Mouse (Mus musculus) layer of hippocampus, postnatal 14 days (tissue): ENCODE measurements around the gene Sycp2. TPM values are rescaled to one million over a fixed set of nuclear protein-coding genes. Genes with fewer than 3 reads are reported as not detected.
"Not testable (repeated sequence)": the region's sequence is repeated elsewhere in the genome, so short reads cannot be mapped to it uniquely, and the experiment has no call there.

ENCODE experiments used
- DNase-seq, 2 experiments: peaks; one replicate each; pipeline ENCODE4 v3.0.0; 2021 to 2022; ENCODE audit warnings: low spot score in 2 of 2, mixed read lengths in 1 of 2
- total RNA-seq, 2 experiments: library from RNA; stranded (reverse); gene quantifications; 2 replicates each; pipeline ENCODE4 v1.2.3; 2021

Sycp2 gene
- total RNA-seq, 2 experiments from 2014 or later, result 0.53 to 1.2 TPM

DNA sequence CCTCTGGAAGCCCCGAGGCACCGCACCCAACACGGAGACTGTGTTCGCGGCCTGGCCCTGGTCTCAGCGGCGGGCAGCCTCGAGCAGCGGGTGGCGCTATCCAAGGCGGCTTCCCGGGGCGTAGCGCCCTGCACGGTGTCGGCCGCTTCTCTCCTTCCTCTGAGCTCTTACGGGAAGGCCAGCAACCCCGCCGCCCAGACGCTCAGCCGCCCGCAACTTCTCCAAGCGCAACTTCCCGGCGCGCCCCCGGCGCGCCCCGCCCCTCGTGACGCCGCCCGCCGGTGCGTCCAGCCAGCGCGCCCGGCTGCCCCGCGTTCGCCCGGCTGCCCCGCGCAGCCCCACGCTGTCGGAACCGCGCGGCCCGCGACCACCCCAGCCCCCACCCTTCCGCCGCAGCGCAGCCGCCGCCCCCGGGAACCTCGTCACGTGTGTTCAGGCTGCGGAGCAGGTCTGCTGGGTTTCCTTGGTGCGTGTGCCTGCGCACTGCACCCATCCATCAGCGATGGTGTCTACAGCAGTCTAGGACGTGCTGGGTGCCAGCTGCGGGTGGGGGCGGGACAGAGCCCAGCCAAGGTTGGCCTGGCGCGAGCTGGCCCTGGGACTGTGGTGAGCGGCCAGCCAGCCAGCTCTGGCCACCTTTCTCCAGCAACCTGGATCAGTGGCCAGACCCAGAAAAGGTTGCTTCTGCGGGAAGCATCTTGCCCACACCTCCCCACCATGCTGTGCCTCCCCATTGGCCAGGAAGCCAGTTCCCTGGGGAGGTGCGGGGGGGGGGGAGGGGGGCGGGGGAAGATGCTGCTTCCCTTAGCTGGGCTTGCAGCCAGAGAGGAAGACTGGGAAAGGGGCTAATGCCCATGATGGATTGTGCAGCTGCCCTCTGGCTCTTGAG, 7.0 kb upstream of the Sycp2 start, which contains the start of the genes Ppp1r3d and Fam217b:
Ppp1r3d (minus strand) TSS at position 212 of the 889 bp plus-strand sequence.
Fam217b (plus strand) TSS at position 264 of the 889 bp plus-strand sequence.
- peak; percentile 54 to 73 for DNase-seq

DNA sequence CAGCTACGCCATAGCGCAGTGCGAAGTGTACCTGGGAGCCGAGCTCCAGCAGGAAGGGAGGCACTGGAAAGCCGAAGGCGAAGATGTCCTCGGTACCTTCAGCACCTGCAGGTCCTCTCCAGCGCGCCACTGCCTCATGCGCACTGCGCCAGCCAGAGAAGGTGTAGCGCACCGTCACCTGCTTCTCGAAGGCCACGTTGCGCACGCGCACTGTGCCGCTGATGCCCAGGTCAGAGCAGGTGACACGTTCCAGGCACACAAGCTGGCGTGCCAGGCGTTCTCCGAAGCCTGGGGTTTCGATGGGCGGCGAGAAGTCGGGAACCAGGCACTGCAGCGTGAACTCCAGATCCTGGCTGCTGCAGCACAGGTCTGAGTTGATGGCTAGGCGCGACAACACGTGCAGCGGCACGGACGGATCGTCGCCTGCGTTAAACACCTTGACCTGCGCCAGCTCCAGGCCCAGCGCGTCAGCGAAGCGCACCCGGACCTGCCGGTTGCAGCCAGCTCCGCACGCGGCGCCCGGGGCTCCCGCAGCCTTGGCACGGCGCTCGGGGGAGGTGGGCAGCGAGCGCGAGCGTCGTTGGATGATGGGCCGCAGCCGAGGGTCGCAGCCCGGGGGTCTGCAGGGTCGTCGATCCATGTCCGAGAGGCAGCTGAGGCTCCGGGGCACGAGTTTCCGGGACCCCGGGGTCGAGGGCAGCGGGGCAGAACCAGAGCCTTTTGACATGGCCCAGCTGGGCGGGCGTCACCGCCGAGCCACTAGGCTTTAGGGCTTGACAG, 6.2 kb upstream of the Sycp2 start:
- no peak for DNase-seq

DNA sequence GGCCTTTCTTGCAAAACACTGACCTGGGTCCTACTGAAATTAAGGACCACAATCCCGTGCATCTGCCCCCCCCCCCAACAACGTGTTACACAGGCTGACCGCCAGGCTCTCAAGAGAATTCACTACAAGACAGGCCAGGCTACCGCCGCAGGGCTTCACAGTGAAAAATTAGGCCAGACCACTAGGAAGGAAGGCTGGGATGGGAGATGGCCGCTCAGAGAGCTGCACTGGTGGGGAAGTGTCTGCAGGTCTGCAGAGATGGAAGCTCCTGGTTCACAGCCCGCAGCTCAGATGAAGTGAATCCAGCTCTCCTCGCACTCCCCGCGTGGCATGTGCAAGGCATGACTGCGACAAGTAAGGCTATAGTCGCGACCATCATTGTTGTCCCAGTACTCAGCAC, 5.6 kb upstream of the Sycp2 start:
- no peak for DNase-seq

DNA sequence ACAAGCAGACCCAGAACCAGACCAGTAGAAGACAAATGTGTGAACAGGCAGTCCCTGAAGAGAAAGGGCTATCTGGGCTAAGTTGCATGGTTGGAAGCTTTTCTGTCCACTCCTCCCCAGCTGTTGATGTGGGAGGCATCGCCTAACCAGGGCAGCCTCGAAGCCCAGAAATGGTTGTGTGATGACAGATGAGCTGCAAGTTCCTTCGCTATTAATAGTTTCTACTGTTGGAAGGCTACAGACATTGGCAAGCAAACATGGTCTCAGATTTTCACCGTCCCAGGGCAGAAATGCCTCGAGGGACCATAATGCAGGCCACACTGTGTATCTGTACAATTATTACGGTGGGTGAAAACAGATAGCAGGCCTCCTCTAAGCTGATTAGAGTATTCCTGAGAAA, 5.1 kb upstream of the Sycp2 start:
- no peak for DNase-seq

DNA sequence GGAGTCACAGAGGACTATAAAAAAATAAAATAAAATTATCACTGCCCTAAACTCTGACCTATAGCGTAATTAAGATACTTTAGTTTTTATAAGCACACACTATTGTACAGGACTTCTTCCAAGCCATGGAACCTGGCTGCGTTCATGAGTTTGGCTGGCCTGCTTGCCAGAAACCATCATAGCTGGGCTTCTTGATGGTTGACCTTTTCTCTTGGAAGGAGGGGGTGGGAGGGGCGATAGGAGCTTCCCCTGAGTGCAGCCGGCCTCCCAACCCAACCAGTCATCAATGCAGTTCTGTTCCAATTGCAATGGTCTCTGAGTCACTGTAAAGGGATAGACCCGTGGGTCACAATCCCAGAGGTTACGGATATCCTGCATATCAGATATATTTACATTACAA, 2.8 kb upstream of the Sycp2 start:
- DNase-seq, result no peak

DNA sequence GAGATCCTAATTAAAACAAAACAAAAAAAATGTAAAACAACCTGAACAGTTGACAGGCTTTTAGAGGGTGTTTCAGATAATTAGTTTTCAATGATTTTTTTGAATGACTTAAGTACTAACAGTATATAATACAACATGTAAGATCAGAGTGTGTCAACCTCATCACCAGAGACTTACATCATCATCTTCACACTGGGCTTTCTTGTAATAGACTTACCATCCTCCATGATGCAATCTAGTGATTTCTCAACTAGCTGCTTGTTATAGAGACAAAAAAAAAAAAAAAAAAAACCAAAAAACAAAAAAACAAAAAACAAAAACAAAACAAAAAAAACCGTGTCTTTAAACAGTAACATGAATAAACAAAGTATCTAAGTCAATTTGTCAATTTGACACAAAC, 1.5 kb upstream of the Sycp2 start:
- DNase-seq, result no peak

DNA sequence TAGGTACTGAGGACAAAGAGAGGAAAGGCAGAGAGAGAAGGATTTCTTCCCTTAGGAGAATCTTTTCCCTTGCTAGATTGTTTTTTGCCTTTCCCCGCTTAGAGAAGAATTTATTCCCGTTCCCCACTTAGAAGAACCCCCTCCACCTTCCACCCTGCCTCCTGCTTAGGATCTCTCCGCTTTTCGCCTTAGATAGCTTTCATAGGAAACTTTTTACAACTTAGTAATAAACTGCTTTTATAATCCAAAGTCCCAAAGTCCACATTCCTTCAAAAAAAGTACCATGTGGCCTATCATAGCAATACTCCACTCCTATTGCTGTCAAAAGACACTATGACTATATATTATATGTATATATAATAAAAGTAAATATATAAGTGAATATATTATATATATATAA, 64.9 kb downstream of the Sycp2 start:
- DNase-seq, result no peak

DNA sequence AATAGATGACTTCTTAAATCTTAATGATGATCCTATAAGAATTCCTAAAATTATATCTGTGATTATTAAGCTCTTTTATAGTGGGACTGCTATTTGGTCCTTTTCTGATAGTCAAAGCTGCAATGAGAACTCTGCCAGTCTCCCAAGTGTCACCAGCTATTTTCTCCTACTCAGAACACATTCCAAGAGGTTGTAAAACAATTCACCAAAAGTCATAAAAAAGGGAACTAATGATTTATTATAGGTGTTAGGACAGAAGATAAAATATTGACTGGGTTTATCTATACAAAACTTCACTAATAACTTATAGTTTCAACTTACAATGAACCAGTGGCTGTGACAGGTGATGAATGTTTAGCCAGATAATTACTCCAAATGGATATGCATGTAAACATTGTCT, 65.4 kb downstream of the Sycp2 start:
- not testable (repeated sequence) for DNase-seq

DNA sequence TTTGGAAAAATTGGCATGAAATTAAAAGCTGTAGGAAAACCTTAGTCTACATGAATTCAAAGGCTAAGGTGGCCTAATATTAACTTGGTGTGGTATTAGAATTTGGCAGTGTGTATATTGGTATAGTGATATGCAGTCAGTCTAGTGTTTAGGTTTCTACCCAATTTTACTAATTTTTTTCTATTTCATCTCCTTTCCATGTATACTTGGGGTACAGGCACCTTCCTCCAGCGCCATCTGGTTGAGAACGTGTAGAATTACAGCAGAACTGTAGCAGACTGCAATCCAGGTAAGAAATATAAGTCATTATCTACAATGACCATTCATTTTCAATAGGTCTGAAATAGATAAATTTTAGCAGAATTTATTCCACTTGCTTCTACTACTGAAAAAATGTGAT, 68.4 kb downstream of the Sycp2 start:
- no peak for DNase-seq

DNA sequence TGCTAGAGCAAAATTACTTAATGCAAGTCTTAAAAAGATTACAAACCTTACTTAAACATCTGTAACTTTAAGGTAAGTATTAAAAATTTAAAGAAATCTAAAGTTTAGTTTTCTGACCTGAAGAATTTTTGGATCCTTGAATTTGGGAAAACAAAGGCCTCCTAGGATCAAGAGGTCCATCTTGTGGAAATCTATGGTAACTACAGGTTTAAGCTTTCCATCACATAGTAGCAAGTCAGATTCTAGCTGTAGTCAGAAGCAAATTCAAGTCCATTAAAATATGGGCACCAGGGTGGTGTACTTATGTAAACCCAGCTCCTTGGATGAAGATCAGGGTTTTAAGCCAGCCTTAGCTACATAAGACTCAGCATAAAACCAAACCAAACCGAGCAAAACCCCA, 69.6 kb downstream of the Sycp2 start:
- peak in 1 of 2 experiments; percentile 26 for DNase-seq

DNA sequence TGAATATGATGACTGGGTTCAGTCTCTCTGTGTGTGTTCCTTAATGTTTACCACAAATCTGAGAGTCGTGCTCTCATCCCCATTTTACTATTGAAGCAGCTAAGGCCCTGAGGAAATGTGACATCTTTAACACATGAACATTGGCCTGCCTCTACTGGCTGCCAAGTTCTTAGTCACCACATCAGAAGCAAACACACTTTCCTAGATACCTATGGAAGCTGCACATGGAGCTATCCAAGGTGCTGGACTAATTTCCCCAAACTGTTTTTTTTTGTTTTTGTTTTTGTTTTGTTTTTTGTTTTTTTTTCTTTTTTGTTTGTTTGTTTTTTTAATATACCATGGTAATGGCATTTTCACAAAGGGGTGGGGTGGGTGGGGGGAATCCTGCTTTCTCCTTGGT, 77.5 kb downstream of the Sycp2 start:
- DNase-seq, result no peak

DNA sequence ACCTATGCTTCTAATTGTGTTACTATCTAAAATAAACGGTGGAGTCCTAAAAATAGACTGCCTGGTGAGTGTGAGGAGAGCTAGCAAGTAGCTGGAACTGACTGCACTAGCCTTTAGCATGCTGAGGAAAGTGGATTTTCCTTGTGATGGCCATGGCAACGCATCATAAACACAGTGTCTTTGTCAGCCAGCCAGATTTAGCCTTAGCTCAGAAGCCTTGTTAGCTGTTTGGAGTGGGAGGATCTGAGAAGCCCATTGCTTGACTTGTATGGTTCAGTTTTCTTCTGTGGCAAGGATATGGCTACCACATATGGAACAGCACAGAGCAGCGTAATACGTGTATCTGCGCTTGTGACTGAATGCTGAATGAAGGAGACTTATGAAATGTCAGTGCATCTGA, 77.9 kb downstream of the Sycp2 start:
- no peak for DNase-seq

DNA sequence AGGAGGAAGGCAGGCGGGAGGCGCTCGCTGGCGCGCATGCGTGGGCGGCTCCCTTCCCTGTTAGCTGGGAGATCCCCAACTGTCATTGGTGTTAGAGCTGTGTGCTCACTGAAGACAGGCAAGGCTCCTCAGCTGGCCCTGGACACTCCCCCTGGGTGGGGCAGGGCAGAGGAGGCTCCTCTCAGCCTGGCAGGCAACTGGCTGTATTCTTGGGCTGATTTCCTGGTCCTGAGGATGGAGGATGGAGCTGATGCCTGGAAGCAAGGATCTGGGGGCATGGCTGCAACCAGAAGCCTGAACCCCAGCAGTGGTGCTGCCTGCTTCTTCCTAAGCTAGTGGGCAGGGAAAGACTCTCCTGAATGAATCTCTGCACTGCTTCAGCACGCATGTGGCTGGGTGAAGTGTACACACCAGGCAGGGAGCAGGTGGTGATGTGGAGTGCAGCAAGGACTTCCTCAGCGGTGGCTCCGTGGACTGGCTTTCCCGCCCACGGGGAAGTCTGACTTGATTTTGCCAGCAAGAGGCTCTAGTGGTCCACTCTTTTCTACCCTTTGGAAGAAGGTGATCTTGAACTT, 79.9 kb downstream of the Sycp2 start:
- peak; percentile 73 to 84 for DNase-seq

DNA sequence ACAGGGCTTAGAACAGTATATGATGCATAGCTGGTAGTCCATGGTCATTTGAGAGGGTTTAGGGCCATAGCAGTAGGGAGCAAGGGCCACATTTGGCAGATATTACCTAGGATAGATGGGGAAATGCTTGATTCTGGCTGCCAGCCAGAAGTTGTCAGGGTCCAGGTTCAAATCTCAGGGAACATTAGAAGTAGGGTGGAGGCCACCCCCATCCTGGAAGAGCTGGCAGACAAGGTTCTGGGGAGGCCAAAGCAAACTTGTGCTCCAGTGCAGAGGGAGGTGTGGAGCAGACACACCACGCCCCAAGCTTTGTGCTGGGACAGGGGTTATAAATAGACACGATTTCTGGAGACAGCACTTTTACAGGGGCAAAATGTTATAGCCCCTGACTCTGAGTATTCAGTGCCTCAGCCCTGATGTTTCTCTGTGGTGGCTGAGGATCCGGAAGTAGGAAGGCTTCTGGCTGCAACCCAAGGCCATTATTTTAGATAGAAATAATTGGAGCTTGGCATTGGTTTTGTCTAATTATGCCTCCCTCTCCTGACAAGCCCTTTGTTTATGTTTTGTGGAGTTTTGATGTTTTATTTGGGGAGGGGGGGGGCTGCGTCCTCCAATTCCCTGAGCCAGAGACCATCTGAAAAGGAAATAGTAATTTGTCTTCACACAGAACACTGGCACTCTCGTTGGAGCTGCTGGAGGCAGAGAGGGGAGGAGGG, 80.6 kb downstream of the Sycp2 start:
- peak in 1 of 2 experiments; percentile 36 for DNase-seq

DNA sequence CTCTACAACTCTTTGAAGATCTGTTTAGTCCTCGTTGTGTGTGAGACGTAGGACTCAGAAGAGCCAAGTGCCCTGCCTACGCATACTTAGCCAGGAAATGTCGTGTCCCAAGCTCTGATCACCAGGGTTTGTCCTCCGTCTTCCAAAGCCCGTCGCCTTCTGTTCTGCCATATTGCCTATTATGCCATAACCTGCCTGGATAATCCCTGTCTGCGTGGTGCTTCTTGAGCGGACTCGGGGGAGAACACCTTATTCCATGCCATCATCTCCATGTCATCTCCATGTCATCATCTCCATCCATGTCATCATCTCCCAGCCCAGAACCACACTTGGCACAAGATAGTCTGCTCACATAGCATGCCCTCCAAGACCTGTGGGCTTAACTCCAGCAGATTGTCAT, 81.4 kb downstream of the Sycp2 start:
- no peak for DNase-seq

DNA sequence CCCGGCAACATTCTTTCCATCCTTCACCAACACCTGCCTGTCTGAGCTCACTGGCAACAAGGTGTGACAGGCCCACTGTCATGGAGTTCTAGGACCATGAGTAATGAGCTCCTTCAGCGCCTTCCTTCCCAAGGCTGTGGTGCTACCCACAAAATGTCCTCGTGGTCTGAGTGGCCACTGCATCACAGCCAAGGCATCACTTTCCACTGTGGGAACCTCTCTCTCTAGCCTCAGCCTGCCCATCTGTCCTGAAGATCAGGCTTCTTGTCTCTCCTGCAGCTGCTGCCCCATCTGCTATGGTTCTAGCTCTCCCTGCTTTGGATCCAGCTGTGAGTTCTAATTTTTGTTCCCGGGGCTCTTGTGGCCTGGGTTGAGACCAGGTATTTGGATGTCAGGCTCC, 82.7 kb downstream of the Sycp2 start:
- no peak for DNase-seq

DNA sequence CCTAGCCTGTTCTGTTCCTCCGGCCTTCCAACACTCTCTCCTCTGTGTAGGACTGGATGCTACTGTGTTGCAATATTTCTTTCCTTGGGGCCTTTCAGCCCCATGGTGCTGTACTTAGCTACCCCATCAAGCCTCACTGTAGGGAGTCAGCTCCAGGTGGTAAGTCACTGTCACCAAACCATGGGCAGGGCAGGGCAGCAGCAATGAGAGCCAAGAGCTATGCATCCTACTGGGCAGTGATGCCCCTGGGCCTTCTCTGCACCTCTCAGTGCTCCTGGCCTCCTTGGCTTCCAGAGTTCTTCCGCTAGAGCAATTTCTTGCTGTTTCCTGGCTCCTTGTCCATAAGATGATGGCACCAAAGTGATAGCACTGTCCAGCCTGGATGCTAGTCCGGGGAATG, 83.1 kb downstream of the Sycp2 start:
- no peak for DNase-seq

DNA sequence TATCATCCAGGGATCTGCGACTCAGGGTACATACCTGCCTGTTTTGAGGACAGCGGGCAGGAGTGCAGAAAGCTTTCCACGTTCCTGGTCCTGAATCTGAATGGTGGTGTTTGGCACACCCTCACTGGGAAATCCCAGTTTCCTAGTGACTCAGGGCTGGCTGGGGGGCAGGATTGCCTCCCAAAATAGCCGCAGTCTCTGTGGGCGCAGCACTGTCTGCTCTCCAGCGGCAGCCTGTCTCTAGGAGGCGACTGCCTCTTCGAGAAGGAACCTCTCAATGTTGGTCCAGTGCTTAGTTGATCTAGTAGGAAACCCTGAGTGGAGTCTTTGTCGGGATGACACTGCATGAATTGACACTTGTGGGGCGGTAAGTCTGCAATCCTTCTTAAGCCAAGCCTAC, 86.2 kb downstream of the Sycp2 start:
- no peak for DNase-seq

DNA sequence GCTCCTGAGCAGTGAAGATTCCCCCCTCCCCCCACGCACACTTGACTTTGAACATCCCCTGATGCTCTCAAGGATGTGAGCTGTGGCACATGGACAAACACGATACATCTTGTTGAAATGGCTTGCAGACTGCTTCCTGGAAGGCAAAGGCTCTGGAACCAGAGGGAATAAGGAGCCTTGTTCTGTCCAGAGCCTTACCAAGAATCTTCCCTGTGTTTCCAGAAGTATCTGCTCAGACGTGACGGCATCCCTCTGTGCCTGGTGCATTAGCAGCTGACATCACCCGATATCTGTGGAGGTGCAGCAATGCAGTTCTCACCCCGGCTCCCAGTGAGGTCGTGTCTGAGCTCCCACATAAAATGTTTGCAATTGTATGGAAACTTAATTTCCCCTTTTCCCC, 87.7 kb downstream of the Sycp2 start:
- no peak for DNase-seq

DNA sequence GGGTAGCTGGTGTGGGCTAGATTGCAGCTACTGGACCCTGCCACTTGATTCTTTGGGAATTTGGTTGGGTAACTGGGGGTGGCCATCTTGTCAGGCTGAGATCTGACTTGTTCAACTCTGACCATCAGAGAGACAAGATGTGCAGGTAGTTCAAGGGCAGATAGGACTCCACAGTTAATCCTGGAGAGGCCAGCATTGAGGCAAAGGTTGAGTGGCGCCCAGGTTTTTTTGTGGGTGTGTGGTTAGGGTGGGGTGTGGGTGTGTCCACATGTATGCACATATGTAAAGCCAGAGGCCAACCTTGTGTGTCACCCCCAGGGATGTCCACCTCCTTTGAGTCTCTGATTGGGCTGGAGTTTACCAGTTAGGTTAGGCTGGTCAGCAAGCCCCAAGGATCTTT, 91.2 kb downstream of the Sycp2 start:
- DNase-seq, result no peak

DNA sequence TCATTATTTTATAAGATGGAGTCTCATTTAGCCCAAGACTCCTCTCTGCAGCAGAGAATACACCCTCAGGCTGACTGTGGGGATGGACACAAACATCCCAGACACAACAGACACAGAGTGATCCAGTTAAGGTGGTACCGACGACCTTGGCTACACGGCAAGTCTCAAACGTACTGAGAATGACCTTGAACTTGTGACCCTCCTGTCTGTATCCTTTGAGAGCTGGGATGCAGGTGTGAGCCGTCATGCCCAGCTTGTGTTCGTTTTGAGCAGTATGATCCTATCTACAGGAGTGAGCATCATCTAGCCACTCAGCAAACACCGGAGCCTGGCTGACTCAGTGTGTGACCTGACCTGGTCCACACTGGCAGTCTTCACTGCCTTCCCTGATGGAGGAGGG, 93.9 kb downstream of the Sycp2 start:
- DNase-seq, result no peak
